Mouse (Mus musculus): Measurements from ENCODE around the gene Dctd. TPM values are rescaled to one million over a fixed set of nuclear protein-coding genes. Genes with fewer than 3 reads are reported as not detected.
A peak's percentile ranks its signal among the peaks of the same experiment; 100 is the strongest.

Dctd gene
- polyA plus RNA-seq, 1 experiment, result 1.6 TPM

GRCm38 (mm10) chr8:48097131-48097794 lies 1.6 kb upstream of the Dctd start:
- H3K36me3 ChIP-seq (ENCODE audit: control insufficient read depth, insufficient read depth, low read length), result no peaks in the 10 kb centered on the region
- no peak overlapping the region for H3K27ac ChIP-seq (ENCODE audit: insufficient read depth, low read depth, low read length)
- no peak overlapping the region for H3K4me3 ChIP-seq (ENCODE audit: low read depth, low read length)
- peak; percentile 22; the same call in 1 of the 2 replicates for TF ChIP-seq CTCF (IDR thresholded peaks at IDR 0.05; ENCODE audit: extremely low read depth, insufficient read length, insufficient replicate concordance, low read depth, low read length)
- TF ChIP-seq POLR2A (IDR thresholded peaks at IDR 0.05; ENCODE audit: low read depth, low read length), result no peak
- H3K4me1 ChIP-seq (ENCODE audit: control insufficient read depth, insufficient read depth, insufficient read length, low read length), result no peaks in the 10 kb centered on the region
- no peaks in the 10 kb centered on the region for H3K27me3 ChIP-seq (ENCODE audit: control insufficient read depth, insufficient read depth, low read length)
- WGBS, result 11% methylated on average over 21 of the region's 21 CpGs

- TF ChIP-seq CTCF (IDR thresholded peaks at IDR 0.05; ENCODE audit: extremely low read depth, insufficient read length, insufficient replicate concordance, low read depth, low read length), result no peak
- TF ChIP-seq POLR2A (IDR thresholded peaks at IDR 0.05; ENCODE audit: low read depth, low read length), result no peak
- H3K4me3 ChIP-seq (ENCODE audit: low read depth, low read length), result no peak overlapping the region
- no peak overlapping the region for H3K27ac ChIP-seq (ENCODE audit: insufficient read depth, low read depth, low read length)
- 74% methylated on average over 13 of the region's 13 CpGs for WGBS
- H3K4me1 ChIP-seq (ENCODE audit: control insufficient read depth, insufficient read depth, insufficient read length, low read length), result no peaks in the 10 kb centered on the region
- no peaks in the 10 kb centered on the region for H3K27me3 ChIP-seq (ENCODE audit: control insufficient read depth, insufficient read depth, low read length)
- H3K36me3 ChIP-seq (ENCODE audit: control insufficient read depth, insufficient read depth, low read length), result no peaks in the 10 kb centered on the region
Measured at GRCm38 (mm10) chr8:48098081-48098639, 732 bp upstream of the Dctd start.

- Histone ChIP-seq H3K36me3 (ENCODE audit: control insufficient read depth, insufficient read depth, low read length) (no peaks in the 10 kb centered on the region), H3K4me1 (ENCODE audit: control insufficient read depth, insufficient read depth, insufficient read length, low read length) (no peaks in the 10 kb centered on the region), H3K27me3 (ENCODE audit: control insufficient read depth, insufficient read depth, low read length) (no peaks in the 10 kb centered on the region), H3K4me3 (ENCODE audit: low read depth, low read length) (no peak overlapping the region), H3K27ac (ENCODE audit: insufficient read depth, low read depth, low read length) (no peak overlapping the region)
- no peak for TF ChIP-seq CTCF (IDR thresholded peaks at IDR 0.05; ENCODE audit: extremely low read depth, insufficient read length, insufficient replicate concordance, low read depth, low read length)
- TF ChIP-seq POLR2A (IDR thresholded peaks at IDR 0.05; ENCODE audit: low read depth, low read length), result no peak
- WGBS, result 42% methylated on average over 14 of the region's 14 CpGs
Measured at GRCm38 (mm10) chr8:48100100-48100787, 1.4 kb downstream of the Dctd start.

- 29% methylated on average over 5 of the region's 5 CpGs for WGBS
- TF ChIP-seq POLR2A (IDR thresholded peaks at IDR 0.05; ENCODE audit: low read depth, low read length) (no peak), CTCF (IDR thresholded peaks at IDR 0.05; ENCODE audit: extremely low read depth, insufficient read length, insufficient replicate concordance, low read depth, low read length) (no peak)
- H3K27ac ChIP-seq (ENCODE audit: insufficient read depth, low read depth, low read length), result no peak overlapping the region
- H3K4me1 ChIP-seq (ENCODE audit: control insufficient read depth, insufficient read depth, insufficient read length, low read length), result no peaks in the 10 kb centered on the region; the same call in 1 of the 2 replicates
- H3K36me3 ChIP-seq (ENCODE audit: control insufficient read depth, insufficient read depth, low read length), result no peaks in the 10 kb centered on the region
- no peaks in the 10 kb centered on the region for H3K27me3 ChIP-seq (ENCODE audit: control insufficient read depth, insufficient read depth, low read length)
- peak overlapping the region; percentile 93 for H3K4me3 ChIP-seq (ENCODE audit: low read depth, low read length)
Measured at GRCm38 (mm10) chr8:48109373-48109855, 10.5 kb downstream of the Dctd start.

GRCm38 (mm10) chr8:48109856-48110780 lies 11.2 kb downstream of the Dctd start:
- Histone ChIP-seq H3K4me1 (ENCODE audit: control insufficient read depth, insufficient read depth, insufficient read length, low read length) (no peaks in the 10 kb centered on the region; the same call in 1 of the 2 replicates), H3K27me3 (ENCODE audit: control insufficient read depth, insufficient read depth, low read length) (no peaks in the 10 kb centered on the region), H3K36me3 (ENCODE audit: control insufficient read depth, insufficient read depth, low read length) (no peaks in the 10 kb centered on the region), H3K4me3 (ENCODE audit: low read depth, low read length) (peak overlapping the region; percentile 93), H3K27ac (ENCODE audit: insufficient read depth, low read depth, low read length) (no peak overlapping the region)
- TF ChIP-seq POLR2A (IDR thresholded peaks at IDR 0.05; ENCODE audit: low read depth, low read length) (no peak), CTCF (IDR thresholded peaks at IDR 0.05; ENCODE audit: extremely low read depth, insufficient read length, insufficient replicate concordance, low read depth, low read length) (no peak)
- under 1% methylated on average over 52 of the region's 61 CpGs for WGBS

GRCm38 (mm10) chr8:48114591-48114990 lies 15.7 kb downstream of the Dctd start:
- H3K27ac ChIP-seq (ENCODE audit: insufficient read depth, low read depth, low read length), result no peak overlapping the region
- no peaks in the 10 kb centered on the region for H3K27me3 ChIP-seq (ENCODE audit: control insufficient read depth, insufficient read depth, low read length)
- 71% methylated on average over 6 of the region's 6 CpGs for WGBS
- TF ChIP-seq CTCF (IDR thresholded peaks at IDR 0.05; ENCODE audit: extremely low read depth, insufficient read length, insufficient replicate concordance, low read depth, low read length) (no peak), POLR2A (IDR thresholded peaks at IDR 0.05; ENCODE audit: low read depth, low read length) (no peak)
- no peaks in the 10 kb centered on the region; the same call in 1 of the 2 replicates for H3K4me1 ChIP-seq (ENCODE audit: control insufficient read depth, insufficient read depth, insufficient read length, low read length)
- no peak overlapping the region for H3K4me3 ChIP-seq (ENCODE audit: low read depth, low read length)
- H3K36me3 ChIP-seq (ENCODE audit: control insufficient read depth, insufficient read depth, low read length), result 0 out of 2 replicates have a peak, but pooled peaks cover 2% of the 10 kb centered on the region
